Mouse (Mus musculus) thymus, postnatal 10 days (tissue): ENCODE results near the gene Cda.
A peak's percentile ranks its signal among the peaks of the same experiment; 100 is the strongest.

Experiments
- DNase-seq, 2 experiments: peaks; one replicate each; pipeline ENCODE4 v3.0.0; 2021; ENCODE audit warnings: low spot score in 2 of 2

Cda gene

DNA sequence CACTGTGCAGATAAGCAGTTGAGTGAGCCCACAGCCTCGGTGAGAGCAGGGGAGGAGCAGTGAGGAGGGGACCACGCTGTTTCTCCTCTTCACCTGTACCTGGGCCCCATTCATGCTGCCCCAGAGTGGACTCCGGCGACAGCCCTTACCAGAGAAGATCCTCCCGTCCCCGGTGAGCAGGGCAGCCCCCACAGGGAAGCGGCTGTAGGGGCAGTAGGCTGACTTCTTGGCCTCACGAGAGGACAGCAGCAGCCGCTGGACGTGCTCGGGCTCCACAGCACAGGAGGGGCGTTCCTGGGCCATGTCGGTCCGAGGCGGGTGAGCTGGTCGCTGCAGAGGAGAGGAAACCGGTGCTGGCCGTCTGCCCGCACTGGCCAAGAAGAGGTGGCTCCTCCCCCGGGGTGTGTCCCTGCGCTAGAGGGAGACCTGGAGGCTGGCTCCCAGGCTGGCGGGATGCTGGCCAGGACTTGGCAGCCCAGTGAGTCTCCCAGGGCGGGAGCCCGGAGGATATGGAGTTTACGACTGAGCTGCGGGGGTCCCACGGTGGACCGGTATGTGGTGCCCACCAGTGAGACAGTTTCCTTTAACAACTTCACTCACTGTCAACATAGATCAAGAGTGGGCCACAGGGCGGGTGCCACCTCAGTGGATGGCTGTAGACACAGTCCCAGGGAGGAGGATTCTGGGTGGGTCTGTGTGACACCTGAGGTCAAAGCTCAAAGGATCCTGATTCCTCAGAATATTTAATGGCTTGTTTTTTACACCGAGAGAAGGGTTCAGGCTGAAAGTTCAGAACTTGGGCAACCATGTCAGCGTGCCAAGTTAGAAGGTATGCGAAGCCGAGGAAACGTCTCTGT, at the start of gene Cda:
Gene Cda (minus strand): TSS at position 352 of the 857 bp plus-strand sequence.
- DNase-seq = no peak

DNA sequence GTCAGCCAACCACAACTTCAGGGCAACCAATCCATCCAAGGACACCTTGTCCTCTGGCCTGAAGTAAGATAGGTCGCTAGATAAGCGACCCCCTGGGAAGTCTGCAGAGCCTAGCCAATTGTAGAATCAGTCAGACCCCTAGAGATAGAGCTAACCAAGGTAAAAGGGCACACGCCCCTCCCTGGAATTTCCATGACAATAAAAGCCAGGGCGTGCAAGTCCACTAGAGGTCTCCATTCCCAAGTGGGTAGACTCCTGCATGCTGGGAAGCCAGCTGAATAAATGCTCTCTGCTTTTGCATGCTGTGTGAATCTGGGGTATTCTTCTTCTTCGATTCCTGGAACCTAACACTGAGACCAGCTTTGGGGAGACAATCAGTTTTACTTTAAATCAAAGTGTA, 48.6 kb upstream of the Cda start:
- DNase-seq = no peak

DNA sequence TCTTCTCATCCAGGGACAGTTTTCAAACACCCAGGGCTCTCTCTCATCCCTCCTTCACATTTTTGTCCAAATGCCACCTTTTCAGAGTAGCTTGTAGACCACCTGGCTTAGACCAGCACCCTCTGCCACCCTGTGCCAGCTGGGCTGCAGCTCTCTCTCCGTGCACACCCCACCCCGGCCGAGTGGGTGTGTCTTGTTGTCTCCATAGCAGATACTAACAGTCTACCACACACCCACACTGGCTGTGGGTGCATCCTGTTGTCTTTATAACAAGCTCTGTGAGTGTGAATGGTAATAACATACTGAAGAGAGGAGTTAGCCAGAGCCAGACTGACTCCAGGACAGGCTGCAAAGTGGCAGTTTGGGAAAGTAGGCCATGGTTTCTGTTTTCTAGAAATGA, 48.2 kb upstream of the Cda start:
- no peak for DNase-seq

DNA sequence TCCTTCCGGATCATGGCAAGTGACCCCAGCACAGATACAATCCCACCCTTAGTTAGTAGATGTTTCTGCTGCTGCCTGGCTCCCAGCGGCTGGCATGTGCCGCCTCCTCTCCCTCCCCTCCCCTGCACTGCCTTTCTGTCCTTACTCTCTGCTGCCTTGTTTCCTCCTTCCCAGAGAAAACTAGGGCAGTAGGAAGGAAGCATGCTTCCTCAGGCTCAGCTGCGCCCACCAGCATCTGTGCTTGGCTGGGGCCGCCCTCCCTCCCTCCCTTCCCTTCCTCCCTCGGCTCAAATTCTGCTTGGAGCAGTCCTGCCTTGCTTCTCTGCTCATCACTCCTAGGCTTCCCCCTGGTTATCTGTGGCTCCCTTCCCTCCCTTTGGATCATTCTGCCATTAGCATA, 46.9 kb upstream of the Cda start:
- DNase-seq = no peak

DNA sequence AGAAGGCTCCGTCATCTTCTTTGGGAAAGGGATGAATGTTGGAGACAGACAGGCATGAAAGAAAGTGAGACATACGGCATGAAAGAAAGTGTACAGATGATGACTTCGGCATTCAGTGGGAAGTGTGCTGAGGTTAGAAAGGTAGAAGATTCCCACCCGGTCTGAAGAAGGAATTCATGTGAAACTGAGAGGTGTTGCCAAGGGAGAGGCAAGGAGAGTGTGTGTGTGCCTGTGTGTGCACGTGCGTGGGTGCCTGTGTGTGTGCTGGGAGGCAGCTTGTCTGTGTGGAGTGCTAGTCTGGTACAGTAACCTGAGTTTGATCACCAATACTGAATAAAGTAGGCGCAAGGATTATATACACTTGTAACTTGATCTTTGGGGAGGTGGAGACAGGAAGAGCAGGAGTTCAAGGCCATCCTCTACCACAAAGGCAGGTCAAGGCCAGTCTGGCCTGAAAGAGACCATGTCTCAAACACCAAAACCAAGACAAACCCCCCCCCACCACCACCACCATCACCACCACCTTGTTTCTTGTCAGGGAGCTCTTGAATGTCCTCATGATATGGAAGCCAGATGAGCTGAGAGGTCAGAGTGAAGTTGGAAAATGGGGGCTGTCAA, 43.8 kb upstream of the Cda start:
- DNase-seq = no peak

DNA sequence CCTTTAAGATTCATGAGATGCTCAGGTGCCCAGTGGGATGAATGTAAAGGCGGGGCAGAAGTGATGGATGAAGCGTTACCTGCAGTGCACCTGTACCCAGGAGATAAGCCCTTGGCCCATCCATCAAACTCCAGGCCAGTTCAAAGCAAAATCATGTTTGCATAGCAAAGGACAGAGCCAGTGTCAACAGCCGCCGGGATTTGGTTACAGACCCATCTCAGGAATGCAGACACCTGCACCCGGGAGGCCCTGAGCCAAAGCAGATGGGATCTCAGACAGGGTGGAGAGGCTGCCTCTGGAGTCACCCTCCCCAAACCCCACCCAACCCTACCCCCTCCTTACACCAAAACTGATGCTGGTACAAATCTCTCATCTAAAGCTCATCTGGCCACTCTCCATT, 43.2 kb upstream of the Cda start:
- no peak for DNase-seq

DNA sequence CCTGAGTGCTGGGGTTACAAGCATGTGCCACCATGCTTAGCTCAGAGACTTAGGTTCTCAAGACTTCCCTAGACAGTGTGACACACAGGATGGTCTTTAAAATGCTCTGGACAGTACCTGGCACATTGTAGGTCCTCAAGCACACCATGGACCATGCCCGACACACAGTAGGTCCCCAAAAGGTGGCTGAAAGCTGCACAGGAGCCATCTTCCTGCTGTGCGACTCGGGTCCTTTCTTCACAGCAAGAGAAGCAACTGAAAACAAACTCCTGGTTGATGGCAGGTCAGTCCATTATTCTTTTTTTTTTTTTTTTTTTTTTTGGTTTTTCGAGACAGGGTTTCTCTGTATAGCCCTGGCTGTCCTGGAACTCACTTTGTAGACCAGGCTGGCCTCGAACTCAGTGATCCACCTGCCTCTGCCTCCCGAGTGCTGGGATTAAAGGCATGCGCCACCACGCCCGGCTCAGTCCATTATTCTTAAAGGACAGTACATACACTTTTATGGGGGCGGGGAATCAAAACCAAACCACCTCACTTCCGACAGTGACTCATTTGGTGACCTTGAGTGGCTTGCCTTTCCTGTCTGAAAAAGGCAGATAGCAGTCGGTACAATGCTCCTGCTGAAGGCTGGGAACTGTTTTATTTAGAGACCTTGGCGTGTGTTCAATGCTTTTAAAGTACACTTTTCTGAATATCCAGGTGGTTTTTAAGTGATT, 39.8 kb upstream of the Cda start:
- DNase-seq = no peak

DNA sequence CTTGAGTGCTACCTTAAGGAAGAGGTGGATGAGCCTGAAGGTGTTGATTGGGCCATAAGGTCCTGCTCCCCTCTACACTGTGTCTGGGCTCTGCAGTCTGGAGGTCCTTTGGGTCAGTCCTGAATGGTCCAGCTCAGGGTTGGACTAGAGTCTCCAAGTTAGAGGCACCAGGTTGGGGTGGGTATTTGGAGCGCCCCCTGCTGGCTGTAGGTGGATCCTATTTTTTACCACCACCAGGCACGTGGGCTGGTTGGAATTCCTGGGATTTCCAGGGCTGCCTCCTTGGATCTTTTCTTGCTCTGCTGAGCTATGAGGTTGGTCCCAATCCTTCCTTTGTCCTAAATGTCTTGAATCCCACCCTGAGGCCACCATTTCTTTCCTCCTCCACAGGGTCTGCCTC, 37.0 kb upstream of the Cda start:
- DNase-seq = peak in 1 of 2 experiments; percentile 27

DNA sequence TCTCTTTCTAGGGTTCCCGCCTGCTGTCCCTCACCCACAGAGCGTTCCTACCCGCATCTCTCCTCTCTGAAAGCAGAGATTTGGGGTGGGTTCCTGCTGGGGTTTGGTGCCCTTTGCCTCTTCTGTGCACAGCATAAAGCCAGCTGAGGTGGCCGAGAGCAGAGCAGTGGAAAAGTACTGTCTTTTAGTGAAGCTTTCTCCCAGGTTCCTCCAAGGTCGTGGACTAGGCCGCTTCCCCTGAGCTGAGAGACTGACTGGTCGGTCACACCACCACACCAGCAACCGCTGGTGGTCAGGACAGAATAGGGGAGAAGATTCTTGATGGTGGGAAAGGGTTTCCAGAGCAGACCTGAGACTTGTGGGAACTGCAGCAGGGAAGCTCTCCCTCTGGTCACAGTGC, 28.9 kb upstream of the Cda start:
- DNase-seq = no peak

DNA sequence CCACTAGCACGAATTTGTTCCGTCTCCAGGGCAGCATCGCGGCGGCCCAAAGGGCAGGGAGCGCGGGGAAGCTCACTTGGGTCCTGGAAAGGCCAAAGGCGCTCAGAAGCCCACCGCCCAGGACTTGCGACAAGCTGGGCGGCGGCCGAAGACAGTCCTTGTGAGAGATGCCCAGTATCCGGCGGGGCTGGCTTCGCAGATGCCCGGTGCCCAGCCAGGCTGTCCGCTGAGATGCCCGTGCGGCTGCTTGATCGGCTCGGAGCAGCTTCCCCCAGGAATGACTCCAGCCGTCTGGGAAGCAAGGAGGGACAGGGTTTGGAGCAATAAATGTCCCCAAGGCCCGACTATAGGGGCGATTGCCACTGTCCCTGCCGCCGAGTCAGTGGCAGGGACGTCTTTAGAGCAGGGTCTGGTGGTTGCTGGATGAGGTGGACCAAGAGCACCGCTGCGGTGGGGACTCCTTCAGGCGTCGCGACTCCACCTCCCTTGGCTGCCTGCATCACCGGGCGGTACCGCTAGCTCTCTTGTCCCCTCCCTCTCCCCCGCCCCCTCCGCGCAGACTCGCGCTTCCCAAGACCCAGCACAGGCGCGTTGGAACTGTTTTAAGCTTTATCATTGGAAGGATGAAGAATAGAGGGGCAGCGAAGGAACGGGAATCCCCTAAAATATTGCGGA, 28.3 kb upstream of the Cda start, which contains the start of gene Fam43b:
Gene Fam43b (minus strand): TSS at position 558 of the 675 bp plus-strand sequence.
- no peak for DNase-seq

DNA sequence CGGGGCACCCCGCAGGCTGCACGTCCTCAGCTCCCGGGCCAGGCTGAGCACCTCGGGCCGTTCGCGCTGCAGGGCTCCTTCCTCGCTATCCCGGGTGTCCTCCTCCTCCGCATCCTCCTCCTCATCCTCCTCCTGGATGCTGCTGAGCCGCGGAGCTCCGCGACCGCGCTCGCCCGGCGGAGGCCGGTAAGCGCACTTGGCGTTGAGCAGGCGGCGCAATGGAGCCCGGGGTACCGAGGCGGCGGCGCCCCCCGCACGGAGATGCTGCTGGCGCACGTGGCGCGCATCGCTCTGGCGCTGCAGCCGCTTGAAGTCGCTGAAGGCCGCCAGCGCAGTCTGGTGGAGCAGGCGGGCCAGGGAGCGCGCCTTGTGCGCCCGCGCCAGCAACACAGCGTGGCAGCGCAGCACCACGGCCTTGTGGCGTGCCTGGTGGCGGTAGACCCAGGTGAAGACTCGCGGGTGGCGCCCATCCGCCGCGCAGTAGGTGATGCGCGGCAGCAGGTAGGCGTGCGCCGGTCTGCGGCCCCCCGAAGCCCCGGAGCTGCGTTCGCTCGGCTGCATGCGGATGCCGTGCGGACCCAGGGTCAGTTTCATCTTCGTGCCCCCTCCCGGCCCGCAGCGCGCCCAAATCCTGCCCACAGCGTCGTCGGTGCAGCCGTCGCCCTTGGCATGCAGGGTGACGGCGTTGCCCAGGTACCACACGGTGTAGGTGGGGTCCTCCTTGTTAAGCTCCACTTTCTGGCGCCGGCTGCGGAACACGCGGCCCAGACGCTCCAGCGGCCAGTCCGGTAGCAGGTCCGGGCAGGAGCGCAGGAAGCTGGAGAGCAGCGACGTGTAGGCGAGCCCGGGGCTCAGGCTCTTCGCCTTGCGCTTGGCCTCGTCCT, 27.5 kb upstream of the Cda start:
- DNase-seq = no peak

DNA sequence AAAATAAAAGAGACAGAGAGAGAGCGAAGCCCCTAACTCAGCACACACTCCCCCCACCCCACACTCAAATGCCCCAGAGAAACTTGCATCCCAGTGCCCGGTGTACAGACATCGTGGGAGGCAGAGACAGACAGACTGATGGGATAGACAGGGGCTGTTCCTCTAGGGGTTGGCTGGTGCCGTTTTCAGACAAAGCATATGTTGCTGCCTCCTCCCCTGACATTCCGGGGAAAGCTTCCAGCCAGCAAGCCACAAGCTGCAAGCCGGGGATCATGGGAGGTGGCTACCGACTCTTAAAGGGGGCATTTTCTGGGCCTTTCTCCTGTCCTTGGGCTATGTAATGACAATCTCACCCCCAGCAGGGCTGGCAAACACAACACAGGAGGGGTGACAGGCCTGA, 25.9 kb upstream of the Cda start:
- no peak for DNase-seq

DNA sequence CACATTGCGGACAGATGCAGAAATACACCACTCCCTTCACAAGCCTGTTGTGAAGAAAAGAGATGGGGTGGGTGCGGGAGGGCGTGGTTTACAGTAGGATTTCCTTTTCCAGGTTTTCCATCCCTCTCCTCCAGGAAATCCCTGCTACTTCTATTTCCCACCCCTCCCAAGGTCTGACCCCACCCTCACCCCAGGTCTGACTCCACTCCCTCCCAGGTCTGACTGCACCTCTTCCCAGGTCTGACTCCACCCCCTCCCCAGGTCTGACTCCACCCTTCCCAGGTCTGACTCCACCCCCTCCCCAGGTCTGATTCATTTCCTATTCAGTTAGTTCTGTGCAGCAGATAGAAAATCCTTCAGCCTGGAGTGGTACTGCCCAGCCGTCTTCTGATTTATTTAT, 16.0 kb upstream of the Cda start:
- no peak for DNase-seq

DNA sequence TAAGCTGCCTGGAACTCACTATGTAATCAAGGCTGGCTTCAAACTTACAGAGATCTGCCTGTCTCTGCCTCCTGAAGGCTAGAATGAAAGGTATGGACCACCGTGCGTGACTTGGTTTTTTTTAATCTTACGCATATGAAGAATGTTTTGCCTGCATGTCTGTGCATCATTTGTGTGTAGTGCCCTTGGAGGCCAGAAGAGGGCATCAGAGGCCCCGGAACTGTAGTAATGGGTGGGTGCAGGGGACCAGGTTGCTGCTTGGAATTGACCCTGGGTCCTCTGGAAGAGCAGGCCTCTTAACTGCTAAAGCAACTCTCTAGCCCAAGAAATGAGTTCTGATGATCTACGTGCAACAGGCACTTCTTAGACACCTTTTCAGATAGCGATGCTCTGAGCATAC, 14.7 kb upstream of the Cda start:
- no peak for DNase-seq

DNA sequence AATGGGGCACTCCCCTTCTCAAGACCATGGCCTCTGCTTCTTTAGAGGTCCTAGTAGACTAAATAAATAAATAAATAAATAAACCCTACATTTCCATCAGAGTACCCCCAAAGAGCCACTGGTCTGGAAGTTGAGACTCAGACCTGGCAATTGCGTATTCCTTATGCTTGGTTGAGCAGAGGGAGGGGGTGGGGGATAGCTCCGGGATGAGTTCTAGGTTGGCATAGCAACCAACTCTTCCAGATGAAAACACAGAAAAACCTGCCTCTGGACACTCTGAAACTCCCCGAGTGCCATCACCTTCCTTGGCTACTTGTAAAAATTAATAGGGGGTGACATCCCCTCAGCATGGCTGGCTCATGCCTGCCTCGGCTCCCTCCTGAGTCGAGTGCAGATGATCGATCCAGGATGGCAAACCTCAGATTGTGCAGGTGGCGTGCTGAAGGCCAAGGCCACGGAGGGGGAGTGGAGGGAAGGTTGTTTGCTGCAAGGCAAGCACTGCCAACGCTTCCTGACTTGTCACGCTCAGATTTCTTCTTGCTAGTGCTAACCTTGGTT, 12.4 kb upstream of the Cda start:
- DNase-seq = no peak

DNA sequence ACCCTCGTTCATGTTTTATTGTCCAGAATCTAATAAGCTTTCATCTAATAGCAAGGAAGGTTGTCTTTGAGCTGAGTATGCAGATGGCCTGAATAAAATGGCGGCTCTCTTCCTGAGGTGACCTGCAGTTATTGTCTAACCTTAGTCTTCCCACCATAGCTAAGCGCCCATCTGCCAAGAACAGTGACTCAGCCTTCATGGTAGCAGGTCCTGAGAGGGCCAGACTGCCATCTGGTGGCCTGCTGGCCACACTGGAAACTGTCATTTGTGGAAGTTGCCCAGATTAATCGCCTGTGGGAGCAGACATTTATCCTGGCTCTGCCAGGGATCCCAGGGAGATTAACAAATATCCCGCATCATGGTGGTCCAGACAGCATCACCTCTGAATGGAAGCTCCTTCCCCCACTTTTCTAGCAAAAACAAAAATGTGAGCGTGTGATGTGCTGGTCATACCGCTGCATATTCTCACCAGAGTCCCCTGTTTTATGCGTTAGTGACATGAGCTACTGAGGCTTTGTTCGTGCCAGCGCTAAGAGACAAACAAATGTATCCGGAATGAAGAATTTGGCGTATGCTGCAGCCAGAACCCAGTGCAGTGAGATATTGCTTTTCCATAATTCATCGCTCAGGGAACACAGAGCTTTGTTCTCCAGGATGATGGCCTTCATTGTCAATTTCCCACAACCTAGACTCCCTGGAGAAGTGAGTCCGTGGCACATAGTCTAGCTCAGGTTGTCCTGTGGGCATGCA, 11.5 kb upstream of the Cda start:
- no peak for DNase-seq

DNA sequence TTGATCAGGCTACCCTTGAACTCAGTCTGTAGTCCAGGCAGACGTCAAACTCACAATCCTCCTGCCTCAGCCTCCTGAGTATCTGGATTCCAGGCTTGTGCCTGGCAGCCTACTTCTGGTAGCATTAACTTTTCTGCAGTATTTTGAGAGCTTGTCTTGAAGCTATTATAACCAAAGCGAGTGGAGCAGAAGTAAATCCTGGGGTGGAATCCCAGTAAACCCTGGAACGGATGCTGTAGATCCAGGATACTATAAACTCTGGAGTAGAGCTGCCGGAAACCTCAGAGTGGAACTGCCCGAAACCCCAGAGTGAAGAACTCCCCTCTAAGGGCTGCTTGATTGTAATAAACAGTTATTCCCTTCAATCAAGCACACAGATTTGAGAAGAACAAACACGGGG, 9.7 kb upstream of the Cda start:
- no peak for DNase-seq

DNA sequence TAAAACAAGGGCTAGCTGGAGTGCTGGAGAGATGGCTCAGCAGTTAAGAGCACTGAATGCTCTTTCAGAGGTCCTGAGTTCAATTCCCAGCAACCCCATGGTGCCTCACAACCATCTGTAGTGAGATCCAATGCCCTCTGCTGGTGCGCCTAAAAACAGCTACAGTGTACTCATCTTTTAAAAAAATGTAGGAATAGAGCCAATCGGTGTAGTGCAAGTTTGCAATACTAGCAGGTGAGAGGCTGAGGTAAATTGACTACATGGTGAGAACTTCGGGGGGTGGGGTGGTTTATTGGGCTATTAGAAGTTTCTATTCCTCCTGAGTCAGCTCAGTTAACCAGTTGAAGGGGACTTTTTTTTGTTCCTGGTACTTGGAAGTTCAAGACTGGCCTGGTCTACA, 7.3 kb upstream of the Cda start:
- no peak for DNase-seq

DNA sequence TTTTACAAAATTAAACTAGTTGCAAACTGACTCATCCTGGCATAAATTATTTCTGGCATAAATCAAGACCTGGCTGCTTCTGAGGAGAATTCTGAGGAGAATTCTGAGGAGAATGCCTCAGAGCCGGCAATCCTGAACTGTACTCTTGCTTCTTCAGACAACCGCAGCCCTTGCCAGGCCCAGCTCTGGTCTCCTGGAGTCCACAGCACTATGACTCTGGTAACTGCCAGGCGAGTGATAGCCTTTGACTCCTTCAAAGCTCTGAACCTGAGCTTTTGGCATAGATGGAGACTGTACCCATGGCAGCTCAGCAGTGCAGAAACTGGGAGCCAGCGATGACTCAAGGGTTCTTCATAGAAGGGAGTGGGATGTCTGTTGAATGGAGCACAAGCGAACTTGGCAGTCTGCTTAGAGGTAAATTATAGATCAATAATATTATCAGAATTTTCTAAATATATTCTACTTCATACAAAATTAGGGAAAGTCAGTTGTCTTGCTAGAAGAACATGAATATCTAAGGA, 3.3 kb upstream of the Cda start:
- no peak for DNase-seq
